Mouse (Mus musculus): ENCODE data around the gene Bpifb2. TPM values are rescaled to one million over a fixed set of nuclear protein-coding genes. Genes with fewer than 3 reads are reported as not detected.
"Not testable (repeated sequence)": the region's sequence is repeated elsewhere in the genome, so short reads cannot be mapped to it uniquely, and the experiment has no call there.

The Bpifb2 gene
- not detected in 2 replicates for polyA plus RNA-seq (2014; fragmentation: Nextera tagmentation; extraction: Ambion mirVana)

DNA sequence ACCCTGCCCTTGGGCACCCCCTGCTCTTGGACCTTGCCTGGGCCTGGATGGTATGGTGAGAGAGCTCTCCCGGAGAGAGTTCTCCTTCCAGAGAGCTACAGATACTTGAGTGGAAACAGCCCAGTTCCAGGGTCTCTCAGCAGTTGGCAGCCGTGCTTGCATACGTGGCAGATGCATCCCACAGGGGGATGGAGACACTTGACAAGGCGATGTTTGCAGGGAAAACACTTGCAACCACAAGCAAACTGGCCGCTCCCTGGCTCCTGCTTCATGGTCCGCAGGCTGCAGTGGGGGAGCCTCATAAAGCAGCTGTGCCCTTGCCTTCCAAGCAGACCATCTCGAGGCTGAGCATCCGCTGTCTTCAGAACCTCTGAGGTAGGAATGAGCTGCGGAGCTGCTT is at the start of gene Bpifb2:
Gene Bpifb2, plus strand, starts transcription at position 301 of the 400 bp plus-strand sequence.
- WGBS (ENCODE audit: insufficient replicate concordance) = 57% methylated on average over 9 of the region's 9 CpGs
- ATAC-seq (replicated peaks; ENCODE audit: insufficient number of reproducible peaks, low FRiP score, low TSS enrichment) = no peak
- no peak within 1 kb of the TSS for H3K9ac ChIP-seq (ENCODE audit: low read depth, low read length)
- H3K4me3 ChIP-seq (ENCODE audit: low read depth, low read length) = no peak within 1 kb of the TSS
- H3K27ac ChIP-seq (ENCODE audit: low read depth, low read length) = no peak within 1 kb of the TSS
- no peaks in the 10 kb centered on the region for H3K9me3 ChIP-seq (replicated peaks; ENCODE audit: control insufficient read depth, low read length)
- no peaks in the 10 kb centered on the region; the same call in 1 of the 2 replicates for H3K27me3 ChIP-seq (ENCODE audit: control insufficient read depth, insufficient read depth, low read length)
- H3K4me2 ChIP-seq = no peak within 1 kb of the TSS
- H3K4me1 ChIP-seq (ENCODE audit: control insufficient read depth, insufficient read depth, low read length) = no peaks in the 10 kb centered on the region
- H3K36me3 ChIP-seq (ENCODE audit: control insufficient read depth, insufficient read depth, low read length) = no peaks in the 10 kb centered on the region

DNA sequence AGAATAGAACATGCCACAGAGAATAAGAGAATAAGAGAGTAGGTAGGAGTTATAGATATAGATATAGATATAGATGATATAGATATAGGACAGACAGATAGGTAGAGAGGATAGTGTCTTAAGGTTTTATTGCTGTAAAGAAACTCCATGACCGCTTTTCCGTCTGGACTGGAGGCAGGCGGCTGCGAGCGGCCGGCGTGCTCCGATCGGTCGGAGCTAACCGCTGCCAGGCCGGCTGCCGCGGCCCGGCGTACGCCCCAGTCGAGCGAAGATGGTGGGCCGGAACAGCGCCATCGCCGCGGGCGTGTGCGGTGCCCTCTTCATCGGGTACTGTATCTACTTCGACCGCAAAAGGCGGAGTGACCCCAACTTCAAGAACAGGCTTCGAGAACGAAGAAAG is 48.9 kb upstream of the Bpifb2 start:
- not testable (repeated sequence) for ATAC-seq (replicated peaks; ENCODE audit: insufficient number of reproducible peaks, low FRiP score, low TSS enrichment); H3K9ac ChIP-seq (ENCODE audit: low read depth, low read length); H3K36me3 ChIP-seq (ENCODE audit: control insufficient read depth, insufficient read depth, low read length); H3K4me1 ChIP-seq (ENCODE audit: control insufficient read depth, insufficient read depth, low read length); H3K27me3 ChIP-seq (ENCODE audit: control insufficient read depth, insufficient read depth, low read length); H3K4me2 ChIP-seq; H3K9me3 ChIP-seq (replicated peaks; ENCODE audit: control insufficient read depth, low read length); H3K27ac ChIP-seq (ENCODE audit: low read depth, low read length); H3K4me3 ChIP-seq (ENCODE audit: low read depth, low read length)
- WGBS (ENCODE audit: insufficient replicate concordance) = 50% methylated on average over 32 of the region's 32 CpGs

DNA sequence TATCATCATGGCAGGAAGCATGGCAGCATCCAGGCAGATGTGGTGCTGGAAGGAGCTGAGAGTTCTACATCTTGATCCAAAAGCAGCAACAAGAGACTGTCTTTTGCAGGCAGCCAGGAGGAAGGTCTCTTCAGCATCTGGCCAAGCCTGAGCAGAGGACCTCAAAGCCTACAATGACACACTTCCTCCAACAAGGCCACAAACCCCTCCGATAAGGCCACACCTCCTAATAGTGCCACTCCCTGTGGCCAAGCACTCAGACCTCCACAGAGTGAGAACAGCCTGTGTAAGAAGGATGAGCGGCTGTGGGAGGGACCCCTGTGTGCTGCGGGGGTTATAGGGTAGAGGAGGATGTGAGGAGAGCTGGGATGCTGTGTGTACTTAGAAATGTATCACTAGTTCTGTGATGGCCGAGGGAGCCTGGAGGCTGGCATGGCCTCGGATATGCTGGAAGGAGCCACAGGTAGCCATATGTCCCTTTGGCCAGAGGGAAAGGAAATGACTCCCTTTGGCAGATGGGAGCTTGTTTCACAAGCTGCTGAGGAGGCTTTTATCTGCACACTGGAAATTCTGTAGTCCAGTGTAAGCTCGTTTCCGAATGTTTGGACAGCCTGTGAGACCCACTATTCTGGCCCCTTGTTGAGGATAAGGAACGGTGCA is 47.5 kb upstream of the Bpifb2 start:
- no peak overlapping the region for H3K4me3 ChIP-seq (ENCODE audit: low read depth, low read length)
- WGBS (ENCODE audit: insufficient replicate concordance) = 76% methylated on average over 8 of the region's 8 CpGs
- H3K9me3 ChIP-seq (replicated peaks; ENCODE audit: control insufficient read depth, low read length) = no peaks in the 10 kb centered on the region
- no peak for ATAC-seq (replicated peaks; ENCODE audit: insufficient number of reproducible peaks, low FRiP score, low TSS enrichment)
- H3K27ac ChIP-seq (ENCODE audit: low read depth, low read length) = no peak overlapping the region
- no peaks in the 10 kb centered on the region for H3K36me3 ChIP-seq (ENCODE audit: control insufficient read depth, insufficient read depth, low read length)
- no peak overlapping the region for H3K4me2 ChIP-seq
- H3K27me3 ChIP-seq (ENCODE audit: control insufficient read depth, insufficient read depth, low read length) = no peaks in the 10 kb centered on the region; the same call in 1 of the 2 replicates
- H3K9ac ChIP-seq (ENCODE audit: low read depth, low read length) = no peak overlapping the region
- H3K4me1 ChIP-seq (ENCODE audit: control insufficient read depth, insufficient read depth, low read length) = 0 out of 2 replicates have a peak, but pooled peaks cover 3% of the 10 kb centered on the region

DNA sequence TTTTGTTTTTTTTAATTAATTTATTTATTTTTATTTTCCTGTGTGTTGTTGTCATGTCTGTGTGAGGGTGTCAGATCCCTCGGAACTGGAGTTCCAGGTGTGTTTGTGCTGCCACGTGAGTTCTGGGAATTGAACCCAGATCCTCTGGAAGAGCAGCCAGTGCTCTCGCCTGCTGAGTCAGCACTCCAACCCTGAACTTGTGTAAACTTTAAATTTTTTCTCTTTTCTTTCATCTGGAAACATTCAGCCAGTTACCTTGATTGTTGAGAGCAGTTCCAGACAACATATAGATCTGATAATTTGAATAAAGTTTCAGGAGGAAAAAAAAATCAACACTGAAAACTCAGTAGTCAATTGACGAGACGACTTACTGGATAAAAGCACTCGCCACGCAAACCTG is 46.1 kb upstream of the Bpifb2 start:
- 80% methylated on average over 7 of the region's 7 CpGs for WGBS (ENCODE audit: insufficient replicate concordance)
- Histone ChIP-seq H3K4me1 (ENCODE audit: control insufficient read depth, insufficient read depth, low read length) (0 out of 2 replicates have a peak, but pooled peaks cover 3% of the 10 kb centered on the region), H3K4me3 (ENCODE audit: low read depth, low read length) (no peak overlapping the region), H3K27ac (ENCODE audit: low read depth, low read length) (no peak overlapping the region), H3K9ac (ENCODE audit: low read depth, low read length) (no peak overlapping the region), H3K36me3 (ENCODE audit: control insufficient read depth, insufficient read depth, low read length) (no peaks in the 10 kb centered on the region), H3K4me2 (no peak overlapping the region), H3K27me3 (ENCODE audit: control insufficient read depth, insufficient read depth, low read length) (no peaks in the 10 kb centered on the region; the same call in 1 of the 2 replicates), H3K9me3 (replicated peaks; ENCODE audit: control insufficient read depth, low read length) (no peaks in the 10 kb centered on the region)
- no peak for ATAC-seq (replicated peaks; ENCODE audit: insufficient number of reproducible peaks, low FRiP score, low TSS enrichment)

DNA sequence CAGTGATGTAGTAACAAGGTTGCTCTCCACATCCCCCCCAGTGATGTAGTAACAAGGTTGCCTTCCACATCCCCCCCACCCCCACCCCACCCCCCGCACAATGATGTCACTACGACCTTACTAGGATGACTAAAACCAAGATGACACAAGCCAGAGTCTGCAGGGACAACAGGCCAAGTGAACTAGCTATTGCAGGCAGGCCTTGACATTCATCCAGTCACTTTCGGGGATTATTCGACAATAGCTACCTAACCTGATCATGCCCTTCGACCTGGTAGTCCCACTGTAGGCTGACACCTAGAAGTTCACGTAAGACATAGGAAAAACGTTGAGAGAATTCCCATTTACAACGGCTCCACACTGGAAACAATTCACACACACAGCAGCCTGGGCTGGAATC is 41.6 kb upstream of the Bpifb2 start:
- no peaks in the 10 kb centered on the region for H3K4me1 ChIP-seq (ENCODE audit: control insufficient read depth, insufficient read depth, low read length)
- no peak for ATAC-seq (replicated peaks; ENCODE audit: insufficient number of reproducible peaks, low FRiP score, low TSS enrichment)

DNA sequence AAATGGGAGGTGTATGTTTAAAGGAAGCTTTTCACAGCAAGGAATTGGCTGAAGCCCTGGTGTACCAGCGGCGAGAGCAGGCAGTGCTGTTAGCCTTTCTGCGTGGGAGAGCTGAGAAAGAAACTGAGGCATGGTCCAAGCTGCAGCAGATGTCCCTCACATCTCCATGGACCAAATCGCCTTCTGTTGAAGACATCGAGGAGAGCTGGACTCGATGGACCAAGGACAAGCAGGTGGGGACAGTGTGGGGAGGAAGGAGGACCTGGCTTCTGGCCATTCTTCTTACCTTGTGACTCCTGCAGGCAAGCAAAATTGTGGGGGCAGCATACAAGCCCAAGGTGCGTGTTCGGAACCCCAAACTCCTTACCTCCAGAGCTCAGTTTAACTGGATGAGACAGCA is 32.0 kb upstream of the Bpifb2 start:
- no peak overlapping the region for H3K9ac ChIP-seq (ENCODE audit: low read depth, low read length)
- no peaks in the 10 kb centered on the region for H3K36me3 ChIP-seq (ENCODE audit: control insufficient read depth, insufficient read depth, low read length)
- H3K4me1 ChIP-seq (ENCODE audit: control insufficient read depth, insufficient read depth, low read length) = no peaks in the 10 kb centered on the region; the same call in 1 of the 2 replicates
- no peak for ATAC-seq (replicated peaks; ENCODE audit: insufficient number of reproducible peaks, low FRiP score, low TSS enrichment)
- no peak overlapping the region for H3K4me2 ChIP-seq
- no peak overlapping the region for H3K27ac ChIP-seq (ENCODE audit: low read depth, low read length)
- H3K9me3 ChIP-seq (replicated peaks; ENCODE audit: control insufficient read depth, low read length) = no peaks in the 10 kb centered on the region
- H3K4me3 ChIP-seq (ENCODE audit: low read depth, low read length) = no peak overlapping the region
- WGBS (ENCODE audit: insufficient replicate concordance) = 72% methylated on average over 8 of the region's 8 CpGs
- H3K27me3 ChIP-seq (ENCODE audit: control insufficient read depth, insufficient read depth, low read length) = no peaks in the 10 kb centered on the region

More for the DNA sequence above, 41.6 kb upstream of the Bpifb2 start:
- H3K4me2 ChIP-seq = no peak overlapping the region
- H3K27me3 ChIP-seq (ENCODE audit: control insufficient read depth, insufficient read depth, low read length) = no peaks in the 10 kb centered on the region
- H3K9me3 ChIP-seq (replicated peaks; ENCODE audit: control insufficient read depth, low read length) = no peaks in the 10 kb centered on the region
- no peak overlapping the region for H3K27ac ChIP-seq (ENCODE audit: low read depth, low read length)
- no peak overlapping the region for H3K9ac ChIP-seq (ENCODE audit: low read depth, low read length)
- no peak overlapping the region for H3K4me3 ChIP-seq (ENCODE audit: low read depth, low read length)
- no peaks in the 10 kb centered on the region for H3K36me3 ChIP-seq (ENCODE audit: control insufficient read depth, insufficient read depth, low read length)
- 71% methylated on average over 8 of the region's 8 CpGs for WGBS (ENCODE audit: insufficient replicate concordance)

DNA sequence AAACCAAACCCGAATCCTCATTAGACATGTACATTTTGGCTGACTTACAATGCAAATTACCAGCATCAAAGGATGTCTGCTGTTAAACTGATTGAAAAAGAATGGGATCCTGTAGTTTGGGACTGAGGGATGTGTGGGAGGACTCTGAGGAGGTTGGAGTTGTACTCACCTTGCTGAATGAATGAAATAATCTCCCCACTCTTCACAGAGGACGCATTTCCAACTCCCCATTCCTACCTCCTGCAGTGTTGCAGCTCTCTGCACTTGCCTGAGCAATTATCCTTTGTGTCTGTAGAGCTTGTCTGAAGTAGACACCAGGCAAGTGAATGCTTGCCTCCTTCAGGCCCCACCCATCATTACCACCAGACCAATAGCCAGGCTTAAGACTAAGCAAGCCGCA is 26.5 kb upstream of the Bpifb2 start:
- no peak overlapping the region for H3K27ac ChIP-seq (ENCODE audit: low read depth, low read length)
- no peak for ATAC-seq (replicated peaks; ENCODE audit: insufficient number of reproducible peaks, low FRiP score, low TSS enrichment)
- H3K9me3 ChIP-seq (replicated peaks; ENCODE audit: control insufficient read depth, low read length) = peaks cover 3% of the 10 kb centered on the region; the same call in 1 of the 2 replicates
- H3K4me2 ChIP-seq = no peak overlapping the region
- no peaks in the 10 kb centered on the region for H3K4me1 ChIP-seq (ENCODE audit: control insufficient read depth, insufficient read depth, low read length)
- no peak overlapping the region for H3K4me3 ChIP-seq (ENCODE audit: low read depth, low read length)
- H3K9ac ChIP-seq (ENCODE audit: low read depth, low read length) = no peak overlapping the region
- 72% methylated on average over 3 of the region's 3 CpGs for WGBS (ENCODE audit: insufficient replicate concordance)
- no peaks in the 10 kb centered on the region for H3K27me3 ChIP-seq (ENCODE audit: control insufficient read depth, insufficient read depth, low read length)
- H3K36me3 ChIP-seq (ENCODE audit: control insufficient read depth, insufficient read depth, low read length) = no peaks in the 10 kb centered on the region

DNA sequence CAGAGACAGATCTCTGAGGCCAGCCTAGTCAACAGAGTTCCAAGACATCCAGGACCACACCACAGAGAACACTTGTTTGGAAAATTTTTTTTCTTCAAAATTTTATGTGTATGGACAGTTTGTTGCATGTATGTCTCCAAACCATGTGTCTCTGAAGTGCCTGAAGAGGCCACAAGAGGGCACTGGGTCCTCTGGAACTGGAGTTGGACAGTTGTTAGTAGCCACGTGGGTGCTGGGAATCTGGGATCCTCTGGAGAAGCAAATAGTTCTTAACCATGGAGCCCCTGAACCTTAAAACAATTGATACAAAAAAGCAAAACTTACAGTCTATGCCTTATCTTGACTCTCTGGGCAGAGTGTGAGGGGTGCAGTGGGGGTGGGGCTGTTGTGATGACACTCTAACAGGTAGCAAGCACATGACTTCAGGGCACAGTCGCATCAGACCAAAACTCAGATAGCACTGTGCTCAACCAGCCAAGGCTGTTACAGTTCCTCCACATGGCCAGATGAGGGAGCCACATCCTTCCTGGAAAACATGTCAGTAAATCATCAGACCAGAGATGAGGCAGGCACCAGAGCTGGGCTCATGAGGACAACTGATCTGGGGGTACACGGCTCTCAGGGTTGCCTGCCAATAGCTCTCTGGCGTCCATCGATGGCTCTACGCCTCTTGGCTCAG is 24.4 kb upstream of the Bpifb2 start:
- H3K27ac ChIP-seq (ENCODE audit: low read depth, low read length) = no peak overlapping the region
- no peaks in the 10 kb centered on the region for H3K4me1 ChIP-seq (ENCODE audit: control insufficient read depth, insufficient read depth, low read length)
- H3K36me3 ChIP-seq (ENCODE audit: control insufficient read depth, insufficient read depth, low read length) = no peaks in the 10 kb centered on the region
- H3K9ac ChIP-seq (ENCODE audit: low read depth, low read length) = no peak overlapping the region
- 83% methylated on average over 6 of the region's 6 CpGs for WGBS (ENCODE audit: insufficient replicate concordance)
- no peaks in the 10 kb centered on the region for H3K27me3 ChIP-seq (ENCODE audit: control insufficient read depth, insufficient read depth, low read length)
- peaks cover 3% of the 10 kb centered on the region; the same call in 1 of the 2 replicates for H3K9me3 ChIP-seq (replicated peaks; ENCODE audit: control insufficient read depth, low read length)
- H3K4me3 ChIP-seq (ENCODE audit: low read depth, low read length) = no peak overlapping the region
- H3K4me2 ChIP-seq = no peak overlapping the region
- no peak for ATAC-seq (replicated peaks; ENCODE audit: insufficient number of reproducible peaks, low FRiP score, low TSS enrichment)

DNA sequence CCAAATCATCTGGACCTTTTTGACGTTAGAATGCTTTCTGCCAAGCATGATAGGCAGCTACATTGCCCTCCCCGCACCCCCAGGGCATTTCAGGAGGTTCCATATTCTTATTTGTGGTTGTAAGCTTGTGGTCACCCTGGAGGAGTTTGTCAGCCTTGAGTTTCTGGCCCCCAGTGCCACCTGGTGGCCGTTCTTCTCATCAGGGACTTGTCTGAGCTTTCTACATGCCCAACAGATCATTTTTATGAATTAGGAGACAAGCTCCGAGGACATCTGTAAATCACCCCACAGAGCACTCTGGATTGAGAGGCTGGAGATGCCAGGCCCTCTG is 23.9 kb upstream of the Bpifb2 start:
- no peaks in the 10 kb centered on the region for H3K27me3 ChIP-seq (ENCODE audit: control insufficient read depth, insufficient read depth, low read length)
- no peaks in the 10 kb centered on the region for H3K4me1 ChIP-seq (ENCODE audit: control insufficient read depth, insufficient read depth, low read length)
- peaks cover 3% of the 10 kb centered on the region; the same call in 1 of the 2 replicates for H3K9me3 ChIP-seq (replicated peaks; ENCODE audit: control insufficient read depth, low read length)
- H3K4me3 ChIP-seq (ENCODE audit: low read depth, low read length) = no peak overlapping the region
- ATAC-seq (replicated peaks; ENCODE audit: insufficient number of reproducible peaks, low FRiP score, low TSS enrichment) = no peak
- H3K27ac ChIP-seq (ENCODE audit: low read depth, low read length) = no peak overlapping the region
- H3K9ac ChIP-seq (ENCODE audit: low read depth, low read length) = no peak overlapping the region
- H3K4me2 ChIP-seq = no peak overlapping the region
- no peaks in the 10 kb centered on the region for H3K36me3 ChIP-seq (ENCODE audit: control insufficient read depth, insufficient read depth, low read length)
- WGBS (ENCODE audit: insufficient replicate concordance) = 48% methylated on average over 4 of the region's 4 CpGs
